Mouse (Mus musculus): Measurements from ENCODE around the gene Pip4k2b.

DNA sequence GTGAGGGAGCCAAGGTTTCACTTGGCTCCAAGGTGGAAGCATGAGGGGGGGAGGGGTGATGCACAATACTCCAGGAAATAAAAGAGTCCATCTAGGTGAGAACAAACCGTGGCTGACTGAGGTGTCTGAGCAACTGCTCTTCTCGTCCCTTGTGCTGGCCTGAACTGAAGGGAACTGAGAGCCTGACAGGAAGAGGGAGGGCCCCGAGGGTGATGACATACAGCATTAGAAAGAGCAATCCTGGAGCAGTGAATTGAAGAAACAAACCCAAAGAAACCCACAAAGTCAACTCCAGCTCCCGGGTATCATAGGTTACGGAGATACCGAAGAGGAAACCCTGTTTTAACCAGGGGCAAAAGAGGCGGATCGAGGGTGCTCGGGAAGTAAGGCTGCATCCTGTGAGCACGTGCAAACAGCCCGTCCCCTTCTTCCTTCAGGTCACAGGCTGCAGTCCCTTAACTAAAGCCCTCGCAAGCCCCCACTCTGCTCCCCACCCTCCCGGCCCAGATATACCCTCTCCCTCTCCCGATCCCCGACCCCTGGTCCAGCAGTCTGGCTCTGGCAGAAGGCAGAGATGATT, 26.1 kb downstream of the Pip4k2b start:
- TF ChIP-seq EP300 (optimal IDR thresholded peaks at IDR 0.05) (no peak), CTCF (IDR thresholded peaks at IDR 0.05; ENCODE audit: low read depth) (no peak)
